ENCODE assay signal across 7 mouse cellular contexts in the genomic region with DNA sequence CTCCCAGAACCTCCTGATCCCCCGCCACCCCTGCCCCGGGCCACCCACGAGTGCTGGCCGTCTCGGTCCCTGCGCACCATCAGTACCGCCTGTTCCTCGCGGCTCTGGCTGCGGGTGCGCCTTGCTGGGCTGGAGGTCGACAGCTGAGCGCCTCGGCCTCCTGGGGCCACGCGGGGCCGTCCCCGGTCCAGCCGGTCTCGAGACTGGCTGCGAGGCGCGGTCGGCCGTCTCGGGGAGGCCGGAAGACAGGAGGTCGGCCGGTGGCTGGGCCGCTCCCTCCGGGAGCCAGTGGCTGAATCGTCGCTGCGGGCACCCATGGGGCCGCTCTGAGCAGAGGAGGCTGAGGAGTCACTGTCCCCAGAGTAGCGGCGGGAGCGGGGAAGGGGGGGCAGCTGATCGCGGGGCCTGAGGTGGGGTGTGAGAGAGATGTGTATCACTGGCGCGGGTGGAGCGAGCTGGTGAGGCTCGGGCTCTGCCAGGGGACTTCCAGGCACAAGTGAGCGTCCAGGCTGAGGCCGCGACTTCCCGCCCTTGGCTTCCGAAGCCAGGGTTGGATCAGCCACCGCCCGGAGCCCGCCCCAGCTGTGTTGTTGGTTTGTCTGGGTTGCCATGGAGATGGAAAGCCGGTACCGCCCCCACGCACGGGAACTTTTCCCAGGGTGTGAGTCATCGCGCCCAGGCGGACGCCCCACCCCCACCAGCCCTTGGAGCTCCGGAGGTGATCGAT. TPM values are rescaled to one million over a fixed set of nuclear protein-coding genes. Genes with fewer than 3 reads are reported as not detected.
A peak's percentile ranks its signal among the peaks of the same experiment; 100 is the strongest.
DNase-seq lines count a peak whose midpoint lies in the region; ATAC-seq and TF ChIP-seq lines count a peak whose summit lies in the region.

No protein-coding gene starts in this region.

- H3K4me3 ChIP-seq in embryonic facial prominence, embryonic 11.5 days (ENCODE audit: low read depth, low read length) = peak overlapping the region; percentile 23
- peak overlapping the region; percentile 33 for H3K4me3 ChIP-seq in heart, adult 2 months
- peak overlapping the region; percentile 21; the same call in 1 of the 2 replicates for H3K4me3 ChIP-seq in kidney, adult 2 months (ENCODE audit: insufficient read depth, low read depth, low read length)
- peak overlapping the region; percentile 50 for H3K4me3 ChIP-seq in limb, embryonic 10.5 days
- H3K4me3 ChIP-seq in midbrain, embryonic 12.5 days = peak overlapping the region; percentile 38
- H3K4me3 ChIP-seq in small intestine, adult 2 months (ENCODE audit: low read depth, low read length) = peak overlapping the region; percentile 65

- peak; percentile 97 for DNase-seq in adrenal gland, postnatal 25 days
- DNase-seq in embryonic facial prominence, embryonic 11.5 days (ENCODE audit: low spot score) = peak; percentile 81
- DNase-seq in heart, adult 2 months = peak; percentile 97 to 98
- peak; percentile 96 for DNase-seq in kidney, adult 2 months
- DNase-seq in limb, embryonic 10.5 days (ENCODE audit: low spot score) = peak; percentile 87

- ATAC-seq in embryonic facial prominence, embryonic 11.5 days (replicated peaks; ENCODE audit: insufficient number of reproducible peaks, low FRiP score, low TSS enrichment, low read depth) = peak; percentile 21; the same call in 1 of the 2 replicates
- ATAC-seq in midbrain, embryonic 12.5 days (ENCODE audit: low FRiP score, low read depth) = peak; percentile 14; the same call in 1 of the 2 replicates

- WGBS in embryonic facial prominence, embryonic 11.5 days = 1% methylated on average over 61 of the region's 62 CpGs
- 3% methylated on average over 61 of the region's 62 CpGs for WGBS in heart, adult 2 months
- 22% methylated on average over 61 of the region's 62 CpGs for WGBS in kidney, adult 2 months
- WGBS in limb, embryonic 10.5 days = 2% methylated on average over 61 of the region's 62 CpGs
- WGBS in midbrain, embryonic 12.5 days = 1% methylated on average over 55 of the region's 62 CpGs
- 4% methylated on average over 62 of the region's 62 CpGs for WGBS in small intestine, adult 2 months

- TF ChIP-seq POLR2A in heart, adult 2 months (IDR thresholded peaks at IDR 0.05; ENCODE audit: insufficient read depth, low read depth, low read length) = no peak
- no peak for TF ChIP-seq POLR2A in kidney, adult 2 months (IDR thresholded peaks at IDR 0.05; ENCODE audit: low read depth, low read length)
- TF ChIP-seq POLR2A in small intestine, adult 2 months (IDR thresholded peaks at IDR 0.05; ENCODE audit: low read depth, low read length) = no peak

- H3K27me3 ChIP-seq in embryonic facial prominence, embryonic 11.5 days (ENCODE audit: control insufficient read depth, insufficient read depth, low read length) = peaks cover 77% of the 10 kb centered on the region
- no peaks in the 10 kb centered on the region for H3K27me3 ChIP-seq in heart, adult 2 months (ENCODE audit: control insufficient read depth, insufficient read depth, low read length)
- no peaks in the 10 kb centered on the region for H3K27me3 ChIP-seq in kidney, adult 2 months (replicated peaks; ENCODE audit: control insufficient read depth, insufficient read depth, low read length)
- peaks cover 83% of the 10 kb centered on the region for H3K27me3 ChIP-seq in limb, embryonic 10.5 days (ENCODE audit: low read depth, poor library complexity, severe bottlenecking)
- H3K27me3 ChIP-seq in midbrain, embryonic 12.5 days = peaks cover 84% of the 10 kb centered on the region
- peaks cover 17% of the 10 kb centered on the region for H3K27me3 ChIP-seq in small intestine, adult 2 months (ENCODE audit: control insufficient read depth, insufficient read depth, low read length)

- H3K79me2 ChIP-seq in heart, adult 2 months (replicated peaks; ENCODE audit: control insufficient read depth, insufficient read depth, low read length) = no peaks in the 10 kb centered on the region

- H3K27ac ChIP-seq in embryonic facial prominence, embryonic 11.5 days (replicated peaks; ENCODE audit: low read depth, low read length) = no peak overlapping the region
- H3K27ac ChIP-seq in heart, adult 2 months = peak overlapping the region; percentile 78
- no peak overlapping the region for H3K27ac ChIP-seq in kidney, adult 2 months (ENCODE audit: insufficient read depth, low read depth, low read length)
- peak overlapping the region; percentile 61 for H3K27ac ChIP-seq in limb, embryonic 10.5 days
- no peak overlapping the region for H3K27ac ChIP-seq in midbrain, embryonic 12.5 days (replicated peaks)
- 0 out of 2 replicates have a peak overlapping the region, but pooled peaks have one; percentile 13 for H3K27ac ChIP-seq in small intestine, adult 2 months (ENCODE audit: insufficient read depth, low read depth, low read length)

- no peaks in the 10 kb centered on the region for H3K36me3 ChIP-seq in embryonic facial prominence, embryonic 11.5 days (replicated peaks; ENCODE audit: control insufficient read depth, insufficient read depth, low read depth, low read length)
- H3K36me3 ChIP-seq in heart, adult 2 months (ENCODE audit: control insufficient read depth, insufficient read depth, low read length) = no peaks in the 10 kb centered on the region
- H3K36me3 ChIP-seq in kidney, adult 2 months (ENCODE audit: control insufficient read depth, insufficient read depth, low read length) = no peaks in the 10 kb centered on the region
- peaks cover 4% of the 10 kb centered on the region; the same call in 1 of the 2 replicates for H3K36me3 ChIP-seq in limb, embryonic 10.5 days
- H3K36me3 ChIP-seq in midbrain, embryonic 12.5 days = no peaks in the 10 kb centered on the region
- peaks cover 6% of the 10 kb centered on the region; the same call in 1 of the 2 replicates for H3K36me3 ChIP-seq in small intestine, adult 2 months (ENCODE audit: control insufficient read depth, insufficient read depth, low read length)

- TF ChIP-seq EP300 in heart, adult 2 months (IDR thresholded peaks at IDR 0.05; ENCODE audit: insufficient read depth, low read depth, low read length) = peak; percentile 67; the same call in 1 of the 2 replicates

- intact Hi-C loops in heart, adult 2 months (cut with DNase I) = no loop called here

- H3K4me2 ChIP-seq in embryonic facial prominence, embryonic 11.5 days (ENCODE audit: low read depth, low read length) = peak overlapping the region; percentile 71
- H3K4me2 ChIP-seq in midbrain, embryonic 12.5 days (replicated peaks) = peak overlapping the region; percentile 57

- no peak for TF ChIP-seq CTCF in heart, adult 2 months (IDR thresholded peaks at IDR 0.05)
- no peak for TF ChIP-seq CTCF in kidney, adult 2 months (conservative IDR thresholded peaks at IDR 0.05; ENCODE audit: insufficient read depth, insufficient read length, low read depth, low read length)
- TF ChIP-seq CTCF in small intestine, adult 2 months (IDR thresholded peaks at IDR 0.05; ENCODE audit: extremely low read depth, insufficient read length, insufficient replicate concordance, low read depth, low read length) = no peak

- H3K9ac ChIP-seq in embryonic facial prominence, embryonic 11.5 days (replicated peaks; ENCODE audit: low read length) = peak overlapping the region; percentile 28; the same call in 1 of the 2 replicates
- peak overlapping the region; percentile 56 for H3K9ac ChIP-seq in heart, adult 2 months (ENCODE audit: low read depth, low read length)
- peak overlapping the region; percentile 32 for H3K9ac ChIP-seq in midbrain, embryonic 12.5 days (replicated peaks)

- H3K4me1 ChIP-seq in embryonic facial prominence, embryonic 11.5 days (ENCODE audit: control insufficient read depth, insufficient read depth, low read length) = peaks cover 17% of the 10 kb centered on the region
- H3K4me1 ChIP-seq in heart, adult 2 months (ENCODE audit: control insufficient read depth, insufficient read depth, low read length) = peaks cover 17% of the 10 kb centered on the region
- H3K4me1 ChIP-seq in kidney, adult 2 months (ENCODE audit: control insufficient read depth, insufficient read depth, low read length) = peaks cover 16% of the 10 kb centered on the region
- peaks cover 71% of the 10 kb centered on the region for H3K4me1 ChIP-seq in limb, embryonic 10.5 days
- H3K4me1 ChIP-seq in midbrain, embryonic 12.5 days = peaks cover 61% of the 10 kb centered on the region
- H3K4me1 ChIP-seq in small intestine, adult 2 months (ENCODE audit: control insufficient read depth, insufficient read depth, insufficient read length, low read length) = peaks cover 40% of the 10 kb centered on the region

- H3K9me3 ChIP-seq in embryonic facial prominence, embryonic 11.5 days (replicated peaks; ENCODE audit: control insufficient read depth, low read length) = no peaks in the 10 kb centered on the region
- H3K9me3 ChIP-seq in limb, embryonic 10.5 days (replicated peaks) = no peaks in the 10 kb centered on the region
- no peaks in the 10 kb centered on the region for H3K9me3 ChIP-seq in midbrain, embryonic 12.5 days

RNA-seq across cellular contexts. Expression of a gene that starts 3.6 kb away (rescaled TPM):
- 42.4 and 46.1 TPM in 2 replicates for total RNA-seq in adrenal gland, postnatal 25 days (2021)
- 24.1 and 27.8 TPM in 2 replicates for polyA plus RNA-seq in embryonic facial prominence, embryonic 11.5 days (2014; fragmentation: Nextera tagmentation; extraction: Ambion mirVana)
- total RNA-seq in heart, adult 2 months (2021) = 10 to 100 TPM; 18.2 to 21.0 TPM
- 22.5 and 27.9 TPM in 2 replicates for polyA plus RNA-seq in heart, adult 2 months (2012; rRNA removed)
- 40.2 and 48.3 TPM in 2 replicates for polyA plus RNA-seq in kidney, adult 2 months (2012; rRNA removed)
- 27.5 and 34.4 TPM in 2 replicates for polyA plus RNA-seq in limb, embryonic 10.5 days (2016; fragmentation: Nextera tagmentation; extraction: Ambion mirVana)
- polyA plus RNA-seq in midbrain, embryonic 12.5 days (2016; fragmentation: Nextera tagmentation; extraction: Ambion mirVana) = 31.9 and 35.0 TPM in 2 replicates
- polyA plus RNA-seq in small intestine, adult 2 months (2012; rRNA removed) = 46.7 and 123 TPM in 2 replicates

RNA-seq across cellular contexts. Expression of a gene that starts 3.6 kb away (rescaled TPM):
- total RNA-seq in adrenal gland, postnatal 25 days (2021) = 0.39 TPM in 1 of 2 replicates, not detected in the other
- 0.49 and 0.63 TPM in 2 replicates for polyA plus RNA-seq in embryonic facial prominence, embryonic 11.5 days (2014; fragmentation: Nextera tagmentation; extraction: Ambion mirVana)
- total RNA-seq in heart, adult 2 months (2021) = 1 to 10 TPM; 5.0 to 8.1 TPM
- 5.2 and 5.4 TPM in 2 replicates for polyA plus RNA-seq in heart, adult 2 months (2012; rRNA removed)
- 1.1 and 1.3 TPM in 2 replicates for polyA plus RNA-seq in kidney, adult 2 months (2012; rRNA removed)
- 0.34 and 0.51 TPM in 2 replicates for polyA plus RNA-seq in limb, embryonic 10.5 days (2016; fragmentation: Nextera tagmentation; extraction: Ambion mirVana)
- 0.37 and 0.63 TPM in 2 replicates for polyA plus RNA-seq in midbrain, embryonic 12.5 days (2016; fragmentation: Nextera tagmentation; extraction: Ambion mirVana)
- polyA plus RNA-seq in small intestine, adult 2 months (2012; rRNA removed) = 0.53 and 1.2 TPM in 2 replicates

RNA-seq across cellular contexts. Expression of a gene that starts 37.1 kb away (rescaled TPM):
- total RNA-seq in adrenal gland, postnatal 25 days (2021) = 18.8 and 27.9 TPM in 2 replicates
- polyA plus RNA-seq in embryonic facial prominence, embryonic 11.5 days (2014; fragmentation: Nextera tagmentation; extraction: Ambion mirVana) = 15.3 and 21.4 TPM in 2 replicates
- total RNA-seq in heart, adult 2 months (2021) = 10 to 100 TPM; 21.2 to 23.3 TPM
- polyA plus RNA-seq in heart, adult 2 months (2012; rRNA removed) = 30.9 and 34.4 TPM in 2 replicates
- 26.4 and 35.6 TPM in 2 replicates for polyA plus RNA-seq in kidney, adult 2 months (2012; rRNA removed)
- polyA plus RNA-seq in limb, embryonic 10.5 days (2016; fragmentation: Nextera tagmentation; extraction: Ambion mirVana) = 29.0 and 31.6 TPM in 2 replicates
- 29.0 and 30.3 TPM in 2 replicates for polyA plus RNA-seq in midbrain, embryonic 12.5 days (2016; fragmentation: Nextera tagmentation; extraction: Ambion mirVana)
- polyA plus RNA-seq in small intestine, adult 2 months (2012; rRNA removed) = 16.2 and 22.1 TPM in 2 replicates

RNA-seq across cellular contexts. Expression of a gene that starts 37.5 kb away (rescaled TPM):
- 361 and 374 TPM in 2 replicates for total RNA-seq in adrenal gland, postnatal 25 days (2021)
- 437 and 443 TPM in 2 replicates for polyA plus RNA-seq in embryonic facial prominence, embryonic 11.5 days (2014; fragmentation: Nextera tagmentation; extraction: Ambion mirVana)
- total RNA-seq in heart, adult 2 months (2021) = 10 to 100 TPM; 89.7 to 92.3 TPM
- polyA plus RNA-seq in heart, adult 2 months (2012; rRNA removed) = 164 and 193 TPM in 2 replicates
- polyA plus RNA-seq in kidney, adult 2 months (2012; rRNA removed) = 204 and 218 TPM in 2 replicates
- 893 and 996 TPM in 2 replicates for polyA plus RNA-seq in limb, embryonic 10.5 days (2016; fragmentation: Nextera tagmentation; extraction: Ambion mirVana)
- 891 and 892 TPM in 2 replicates for polyA plus RNA-seq in midbrain, embryonic 12.5 days (2016; fragmentation: Nextera tagmentation; extraction: Ambion mirVana)
- polyA plus RNA-seq in small intestine, adult 2 months (2012; rRNA removed) = 305 and 396 TPM in 2 replicates

Comparison
In these comparisons a context has a peak if more than half of its experiments do, and no peak if none do; other contexts are left out.
1. H3K27ac ChIP-seq: peak in heart, adult 2 months (single experiment), limb, embryonic 10.5 days (single experiment) and small intestine, adult 2 months (single experiment); none in embryonic facial prominence, embryonic 11.5 days (single experiment), kidney, adult 2 months (single experiment) and midbrain, embryonic 12.5 days (single experiment).
2. Peak in every context shown above with its lines, with median percentiles within 50 percentile points of each other: DNase-seq, H3K4me3 ChIP-seq and H3K9ac ChIP-seq.